Mouse (Mus musculus) adrenal gland, postnatal 4 days (tissue): Measurements from ENCODE around the gene Fam189a2. TPM values are rescaled to one million over a fixed set of nuclear protein-coding genes. Genes with fewer than 3 reads are reported as not detected.

Experiments used
- DNase-seq, 2 experiments: peaks; one replicate each; pipeline ENCODE4 v3.0.0; 2021 to 2022; ENCODE audit warnings: low spot score in 2 of 2, mixed read lengths in 2 of 2
- total RNA-seq, 2 experiments: library from RNA; stranded (reverse); gene quantifications; 2 replicates each; pipeline ENCODE4 v1.2.3; 2021

The Fam189a2 gene
- total RNA-seq, 2 experiments from 2014 or later = 12.0 to 12.9 TPM

GRCm38 (mm10) chr19:24029616-24030510 lies 956 bp downstream of the Fam189a2 start:
- no peak for DNase-seq

DNA sequence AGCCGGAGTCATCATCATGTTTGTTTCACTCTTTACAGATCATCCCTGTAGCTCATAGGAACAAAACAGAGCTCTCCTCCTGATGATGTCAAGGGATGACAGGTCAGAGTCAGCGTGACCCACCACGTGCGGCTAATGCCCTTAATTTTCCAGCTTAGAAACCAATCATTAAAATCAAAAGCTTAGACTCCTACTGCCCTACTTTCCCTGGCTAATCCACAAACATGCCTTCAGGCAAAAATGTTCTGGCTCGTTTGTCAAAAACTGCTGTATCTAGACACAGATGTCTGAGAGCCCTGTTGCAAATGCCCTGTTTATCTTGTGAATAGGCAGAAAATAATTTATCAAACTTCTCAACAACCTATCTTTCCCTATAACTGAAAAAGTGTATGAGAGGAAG lies 4.9 kb downstream of the Fam189a2 start:
- no peak for DNase-seq

DNA sequence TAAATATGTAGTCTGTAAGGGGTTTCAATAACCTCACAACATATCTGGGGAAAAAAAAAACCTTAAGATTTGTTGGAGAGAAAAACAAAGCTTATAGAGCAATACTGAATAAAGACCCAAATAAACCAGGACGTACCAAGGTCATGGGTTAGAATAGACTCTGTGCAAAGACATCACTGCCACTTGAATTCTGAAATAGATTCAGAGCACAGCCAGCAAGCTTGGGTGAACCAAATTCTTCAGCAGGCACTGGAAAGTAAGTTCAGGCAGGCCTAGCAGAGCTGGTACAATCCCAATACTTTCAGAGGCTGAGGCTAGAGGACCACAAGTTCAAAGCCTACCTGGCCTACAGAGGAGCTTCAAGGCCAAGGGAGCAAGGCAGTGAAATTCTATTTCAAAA lies 6.2 kb downstream of the Fam189a2 start:
- no peak for DNase-seq

DNA sequence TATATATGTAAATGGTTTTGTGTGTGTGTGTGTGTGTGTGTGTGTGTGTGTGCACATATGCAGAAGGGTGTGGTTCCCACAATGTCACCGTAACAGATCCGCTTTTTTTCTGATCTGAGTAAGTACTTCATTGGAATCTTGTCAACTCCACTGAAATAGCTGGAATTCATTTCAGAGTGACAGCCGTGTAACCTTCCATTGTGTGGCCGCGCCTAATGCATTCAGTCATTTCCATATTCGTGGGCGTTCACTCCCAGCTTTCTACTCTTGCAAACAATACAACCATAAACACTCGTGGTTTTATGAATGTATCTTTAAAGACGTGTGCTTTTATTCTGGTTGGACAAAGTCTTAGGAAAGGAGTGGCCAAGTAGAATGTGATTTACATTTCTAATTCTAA lies 6.7 kb downstream of the Fam189a2 start:
- DNase-seq = no peak

- DNase-seq = no peak
Measured at GRCm38 (mm10) chr19:24023351-24023750, 7.5 kb downstream of the Fam189a2 start.

GRCm38 (mm10) chr19:24022771-24023170 lies 8.0 kb downstream of the Fam189a2 start:
- no peak for DNase-seq

GRCm38 (mm10) chr19:24022301-24022700 lies 8.5 kb downstream of the Fam189a2 start:
- DNase-seq = no peak

- no peak for DNase-seq
Measured at GRCm38 (mm10) chr19:24020736-24021135, 10.1 kb downstream of the Fam189a2 start.

- DNase-seq = no peak
Measured at GRCm38 (mm10) chr19:24019609-24020008, 11.2 kb downstream of the Fam189a2 start.

DNA sequence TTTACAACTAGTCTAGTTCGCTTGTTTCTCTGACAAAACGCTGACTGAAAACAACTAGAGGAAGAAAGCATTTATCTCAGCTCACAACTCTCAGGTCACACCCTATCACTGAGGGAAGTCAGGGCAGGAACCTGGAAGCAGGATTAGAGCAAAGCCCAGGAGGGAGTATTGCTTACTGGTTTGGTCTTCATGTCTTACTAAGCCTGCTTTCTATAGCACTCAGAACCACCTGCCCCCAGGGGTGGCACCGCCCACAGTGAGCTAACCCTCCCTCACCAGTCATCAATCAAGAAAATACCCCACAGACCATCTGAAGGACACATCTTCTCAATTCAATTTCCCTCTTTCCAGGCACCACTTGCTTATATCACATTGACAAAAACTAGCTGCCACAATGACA lies 12.4 kb downstream of the Fam189a2 start:
- no peak for DNase-seq

DNA sequence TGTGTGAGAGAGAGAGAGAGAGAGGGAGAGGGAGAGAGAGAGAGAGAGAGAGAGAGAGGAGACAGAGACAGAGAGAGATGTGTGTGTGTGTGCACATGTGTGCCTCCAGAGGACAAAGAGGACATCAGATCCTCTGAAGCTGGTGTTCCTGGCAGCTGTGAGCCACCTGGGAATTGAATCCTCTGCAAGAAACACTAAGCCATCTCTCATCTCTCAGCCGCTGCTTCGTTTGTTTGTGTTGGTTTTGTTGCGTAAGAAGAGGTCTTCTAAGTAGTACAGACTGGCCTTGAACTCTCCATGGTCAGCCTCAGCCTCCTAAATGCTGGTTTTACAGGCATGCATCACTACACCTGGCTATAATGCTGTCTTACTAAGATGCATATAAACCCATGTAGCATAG lies 12.9 kb downstream of the Fam189a2 start:
- no peak for DNase-seq

GRCm38 (mm10) chr19:24017427-24017826 lies 13.4 kb downstream of the Fam189a2 start:
- DNase-seq = no peak

- no peak for DNase-seq
Measured at GRCm38 (mm10) chr19:24016706-24017386, 14.0 kb downstream of the Fam189a2 start.

DNA sequence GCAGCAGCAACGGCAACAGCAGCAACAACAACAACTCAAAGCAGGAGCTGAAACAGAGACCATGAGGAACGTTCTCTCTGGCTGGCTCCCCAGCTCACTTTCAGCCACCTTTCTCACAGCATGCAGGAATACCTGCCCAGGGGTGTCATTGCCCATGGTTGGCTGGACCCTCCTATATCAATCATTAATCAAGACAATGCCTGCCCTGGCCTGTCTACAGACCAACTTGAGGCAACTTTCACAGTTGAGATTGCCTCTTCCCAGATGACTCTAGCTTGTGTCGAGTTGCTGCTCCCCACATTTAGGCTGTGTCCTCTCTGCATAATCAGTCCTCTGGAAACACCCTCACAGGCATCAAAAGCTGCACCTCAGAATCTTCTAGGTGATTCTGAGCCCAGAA lies 17.6 kb downstream of the Fam189a2 start:
- DNase-seq = no peak

DNA sequence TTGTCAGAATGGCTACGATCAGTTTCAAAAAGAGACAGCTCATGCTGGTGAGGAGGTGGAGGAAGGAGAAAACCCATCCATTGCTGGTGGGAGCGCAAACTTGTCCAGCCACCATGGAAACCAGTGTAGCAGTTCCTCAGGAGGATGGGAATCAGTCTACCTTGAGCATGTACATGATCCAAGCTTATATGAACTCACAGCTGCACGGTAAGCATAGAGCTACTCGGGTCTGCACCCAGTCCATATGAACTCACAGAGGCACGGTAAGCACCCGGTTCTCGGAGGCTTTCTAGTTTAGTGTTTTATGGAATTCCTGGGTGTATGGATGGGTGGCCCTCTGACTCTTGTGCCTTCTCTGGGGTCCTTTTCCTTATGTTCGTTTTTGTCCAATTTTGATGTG lies 18.3 kb downstream of the Fam189a2 start:
- DNase-seq = no peak

- DNase-seq = no peak
Measured at GRCm38 (mm10) chr19:24007638-24008360, 23.0 kb downstream of the Fam189a2 start.

DNA sequence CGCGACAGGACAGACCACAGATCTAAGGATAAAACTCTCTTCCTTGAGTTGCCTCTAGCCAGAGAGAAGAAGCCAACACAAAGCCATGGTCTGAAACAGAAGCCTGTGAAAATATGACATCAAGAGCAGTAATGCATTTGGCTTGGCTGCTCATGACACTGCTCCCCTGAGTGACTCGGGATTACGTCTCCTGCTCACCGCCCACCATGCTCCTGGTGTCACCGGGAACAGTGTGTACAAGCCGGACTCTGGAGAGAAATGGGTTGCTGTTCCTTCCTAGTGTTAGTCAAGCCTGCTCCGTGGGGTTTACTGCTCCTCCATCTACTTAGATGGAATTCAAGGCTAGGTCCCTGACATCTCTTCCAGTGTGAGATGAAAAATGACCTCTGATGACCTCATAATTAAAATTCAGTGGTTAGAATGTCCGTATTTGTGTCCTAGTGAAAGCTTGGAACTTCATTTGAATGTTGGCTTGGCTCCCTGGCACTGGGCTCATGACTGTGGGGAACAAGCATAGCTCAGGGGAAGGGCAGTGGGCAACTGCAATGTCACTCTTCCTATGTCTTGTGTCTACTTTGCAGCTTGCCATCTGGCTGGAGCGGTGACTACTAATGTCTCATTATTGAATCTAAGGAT lies 23.7 kb downstream of the Fam189a2 start:
- no peak for DNase-seq

DNA sequence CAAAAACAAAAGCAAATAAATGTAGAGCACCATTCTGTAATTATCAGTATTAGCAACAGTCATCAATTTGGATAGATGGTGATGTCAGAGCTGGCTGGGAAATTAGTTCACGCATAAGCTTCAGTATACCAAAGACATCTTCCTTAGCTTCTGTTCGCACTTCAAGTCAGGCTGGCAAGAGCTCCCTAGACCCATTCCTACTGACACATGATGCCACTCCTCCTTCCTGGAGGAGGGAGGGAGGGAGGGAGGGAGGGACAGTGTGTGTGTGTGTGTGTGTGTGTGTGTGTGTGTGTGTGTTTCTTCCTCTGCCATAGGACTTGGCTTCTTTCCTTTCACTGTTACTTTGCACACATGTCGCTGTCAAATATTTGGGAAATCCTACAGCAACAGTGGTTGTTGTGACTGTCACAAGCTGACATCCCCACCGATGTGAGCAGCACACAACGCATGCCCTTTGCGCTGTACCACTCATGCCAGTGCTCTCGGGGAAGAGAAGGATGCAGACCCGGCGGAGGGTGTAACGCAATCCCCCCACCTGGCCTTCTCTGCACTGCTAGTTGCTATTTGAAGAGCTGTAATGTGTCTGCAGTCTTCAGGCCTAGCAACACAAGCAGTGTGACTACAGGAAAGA lies 34.9 kb downstream of the Fam189a2 start:
- DNase-seq = no peak

- no peak for DNase-seq
Measured at GRCm38 (mm10) chr19:23988166-23988565, 42.7 kb downstream of the Fam189a2 start.

- DNase-seq = no peak
Measured at GRCm38 (mm10) chr19:23987291-23987690, 43.5 kb downstream of the Fam189a2 start.

DNA sequence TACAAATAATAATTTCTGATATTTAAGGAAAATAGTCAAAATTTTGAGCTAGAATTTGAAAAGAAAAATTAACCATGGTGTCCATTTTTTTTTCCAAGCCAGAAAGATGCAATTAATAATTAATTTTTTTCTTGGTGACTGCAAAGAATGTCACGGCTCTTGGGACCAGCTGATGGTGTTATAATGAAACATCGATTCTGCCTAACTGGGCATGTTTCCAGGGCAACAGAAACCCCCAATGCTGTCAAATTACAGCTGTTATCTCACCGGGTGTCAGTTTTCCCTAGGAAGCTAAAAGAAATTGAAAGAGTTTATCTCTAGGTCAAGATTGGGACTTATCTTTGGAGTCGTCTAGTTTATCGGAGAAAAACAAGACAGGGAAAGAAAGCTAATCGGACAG lies 46.6 kb downstream of the Fam189a2 start:
- DNase-seq = no peak
